Mouse (Mus musculus) heart, embryonic 16.5 days (tissue): Measurements from ENCODE around the gene Dbp. TPM values are rescaled to one million over a fixed set of nuclear protein-coding genes. Genes with fewer than 3 reads are reported as not detected.

Source experiments
- ATAC-seq: fragments of 200-750 bp; cut with Nextera tagmentation; replicated peaks from 2 replicates; pipeline ENCODE4 v1.8.0; 2017; ENCODE audit warnings: moderate number of reproducible peaks; ENCODE audit not compliant: insufficient read depth, low FRiP score; ENCODE audit errors: extremely low read depth
- H3K27ac ChIP-seq: fragments of 300-500 bp; sonication (generic); 2 replicates; pipeline ENCODE4 v1.5.1; 2014; ENCODE audit warnings: mild to moderate bottlenecking, low read length, control low read depth, moderate library complexity
- H3K27me3 ChIP-seq: fragments of 300-500 bp; sonication (generic); 2 replicates; pipeline ENCODE4 v1.6.1; 2014; ENCODE audit warnings: low read length, mixed read lengths; ENCODE audit not compliant: control insufficient read depth, insufficient read depth
- H3K36me3 ChIP-seq: fragments of 300-500 bp; sonication (generic); 2 replicates; pipeline ENCODE4 v1.6.1; 2014; ENCODE audit not compliant: control insufficient read depth, insufficient read depth
- H3K4me1 ChIP-seq: fragments of 300-500 bp; sonication (generic); 2 replicates; pipeline ENCODE4 v1.6.1; 2014; ENCODE audit warnings: low read length, mixed read lengths; ENCODE audit not compliant: control insufficient read depth, insufficient read depth
- H3K4me2 ChIP-seq: fragments of 300-500 bp; sonication (generic); 2 replicates; pipeline ENCODE4 v1.6.1; 2014; ENCODE audit warnings: low read depth, mild to moderate bottlenecking, control low read depth, low read length
- H3K4me3 ChIP-seq: fragments of 300-500 bp; sonication (generic); 2 replicates; pipeline ENCODE4 v1.5.1; 2014; ENCODE audit warnings: mild to moderate bottlenecking, control low read depth, low read length
- H3K9ac ChIP-seq: fragments of 300-500 bp; sonication (generic); 2 replicates; pipeline ENCODE4 v1.6.1; 2014; ENCODE audit warnings: low read length, control low read depth
- H3K9me3 ChIP-seq: fragments of 300-500 bp; sonication (generic); replicated peaks from 2 replicates; pipeline ENCODE4 v1.6.1; 2016; ENCODE audit warnings: low read length; ENCODE audit not compliant: control insufficient read depth
- WGBS: fragments of 180-500 bp; shearing (Covaris S2); extraction: QIAGEN DNeasy Blood & Tissue Kit; methylation state at CpG from one replicate; pipeline ENCODE4 v1.1.7; 2014; 5-methylcytosine and 5-hydroxymethylcytosine counted together
- polyA plus RNA-seq: library from polyadenylated mRNA; unstranded; fragments of >200 nt; fragmentation: Nextera tagmentation; extraction: Ambion mirVana; gene quantifications from 2 replicates; pipeline ENCODE4 v1.2.1, GENCODE M21; 2015

Gene Dbp
- polyA plus RNA-seq, 1 experiment from 2014 or later = 3.0 TPM

DNA sequence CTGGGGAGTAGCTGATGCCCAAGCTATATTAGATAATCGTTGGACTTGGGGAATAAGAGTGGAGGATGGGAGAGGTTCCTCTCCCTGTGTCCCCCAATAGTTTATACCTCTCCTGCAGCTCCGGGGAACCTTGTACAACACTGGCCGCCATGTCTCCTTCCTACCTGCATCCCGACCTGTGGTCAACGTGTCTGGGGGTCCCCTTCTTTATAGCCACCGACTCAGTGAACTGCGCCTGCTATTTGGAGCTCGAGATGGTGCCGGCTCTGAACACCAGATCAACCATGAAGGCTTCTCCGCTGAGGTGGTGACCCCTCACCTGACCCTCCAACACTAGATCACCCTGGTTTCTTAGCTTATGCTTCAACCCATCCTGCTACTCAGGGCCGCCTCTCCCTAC is 2.6 kb upstream of the Dbp start:
- Histone ChIP-seq H3K27me3 (peaks cover 25% of the 10 kb centered on the region), H3K4me1 (peaks cover 39% of the 10 kb centered on the region), H3K27ac (no peak overlapping the region), H3K4me3 (no peak overlapping the region), H3K9ac (no peak overlapping the region), H3K4me2 (no peak overlapping the region), H3K36me3 (no peaks in the 10 kb centered on the region), H3K9me3 (no peaks in the 10 kb centered on the region)
- no peak for ATAC-seq
- WGBS = 86% methylated on average over 11 of the region's 11 CpGs

- Histone ChIP-seq H3K4me3 (no peak overlapping the region), H3K27ac (no peak overlapping the region), H3K9me3 (no peaks in the 10 kb centered on the region), H3K27me3 (peaks cover 23% of the 10 kb centered on the region), H3K36me3 (no peaks in the 10 kb centered on the region), H3K9ac (no peak overlapping the region), H3K4me2 (0 out of 2 replicates have a peak overlapping the region, but pooled peaks have one; percentile 99), H3K4me1 (peaks cover 45% of the 10 kb centered on the region)
- WGBS = 85% methylated on average over 17 of the region's 17 CpGs
- ATAC-seq = no peak
These were observed 1.9 kb upstream of the Dbp start for GRCm38 (mm10) chr7:45702809-45703520.

GRCm38 (mm10) chr7:45703521-45704033 is 1.3 kb upstream of the Dbp start:
- Histone ChIP-seq H3K36me3 (no peaks in the 10 kb centered on the region), H3K4me3 (peak overlapping the region; percentile 52), H3K27me3 (peaks cover 19% of the 10 kb centered on the region), H3K9ac (peak overlapping the region; percentile 66), H3K4me1 (peaks cover 51% of the 10 kb centered on the region), H3K9me3 (no peaks in the 10 kb centered on the region), H3K27ac (peak overlapping the region; percentile 91), H3K4me2 (peak overlapping the region; percentile 99)
- ATAC-seq = no peak
- WGBS = 44% methylated on average over 12 of the region's 12 CpGs

- Histone ChIP-seq H3K4me2 (peak overlapping the region; percentile 99), H3K4me1 (peaks cover 53% of the 10 kb centered on the region), H3K36me3 (no peaks in the 10 kb centered on the region), H3K27me3 (peaks cover 14% of the 10 kb centered on the region), H3K9ac (peak overlapping the region; percentile 66), H3K9me3 (no peaks in the 10 kb centered on the region), H3K4me3 (peak overlapping the region; percentile 52), H3K27ac (peak overlapping the region; percentile 91)
- ATAC-seq = peak; percentile 42
- under 1% methylated on average over 13 of the region's 13 CpGs for WGBS
These were observed 785 bp upstream of the Dbp start for GRCm38 (mm10) chr7:45704046-45704559.

DNA sequence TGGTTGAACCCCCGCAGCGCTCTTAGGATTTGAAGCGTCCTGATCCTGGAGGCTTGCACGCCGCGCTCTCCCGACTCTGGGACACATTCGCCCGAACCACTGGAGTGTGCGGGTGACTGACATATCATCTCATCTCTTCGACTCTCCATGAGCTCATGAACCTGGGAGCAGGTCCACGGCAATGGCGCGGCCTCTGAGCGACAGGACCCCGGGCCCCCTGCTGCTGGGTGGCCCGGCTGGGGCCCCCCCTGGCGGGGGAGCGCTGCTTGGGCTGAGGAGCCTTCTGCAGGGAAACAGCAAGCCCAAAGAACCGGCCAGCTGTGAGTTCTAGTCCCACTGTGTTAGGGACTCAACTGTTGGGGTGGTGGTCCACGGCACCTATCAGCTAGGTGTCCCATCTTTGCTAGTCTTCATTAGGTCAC is 566 bp downstream of the Dbp start:
- Histone ChIP-seq H3K9me3 (no peaks in the 10 kb centered on the region), H3K4me3 (peak overlapping the region; percentile 76), H3K36me3 (peaks cover 1% of the 10 kb centered on the region), H3K9ac (peak overlapping the region; percentile 91), H3K4me1 (peaks cover 41% of the 10 kb centered on the region), H3K4me2 (peak overlapping the region; percentile 99), H3K27ac (peak overlapping the region; percentile 95), H3K27me3 (peaks cover 2% of the 10 kb centered on the region)
- under 1% methylated on average over 21 of the region's 21 CpGs for WGBS
- ATAC-seq = no peak

- ATAC-seq = peak; percentile 20; the same call in 1 of the 2 replicates
- Histone ChIP-seq H3K4me1 (peaks cover 41% of the 10 kb centered on the region), H3K4me2 (peak overlapping the region; percentile 99), H3K9me3 (no peaks in the 10 kb centered on the region), H3K27ac (peak overlapping the region; percentile 95), H3K36me3 (peaks cover 6% of the 10 kb centered on the region), H3K27me3 (no peaks in the 10 kb centered on the region; the same call in 1 of the 2 replicates), H3K4me3 (peak overlapping the region; percentile 76), H3K9ac (peak overlapping the region; percentile 91)
- WGBS = 2% methylated on average over 7 of the region's 7 CpGs
These were observed 989 bp downstream of the Dbp start for GRCm38 (mm10) chr7:45705873-45706281.

- H3K9ac ChIP-seq = peak overlapping the region; percentile 91
- peaks cover 13% of the 10 kb centered on the region for H3K36me3 ChIP-seq
- peak overlapping the region; percentile 76 for H3K4me3 ChIP-seq
- peak overlapping the region; percentile 95 for H3K27ac ChIP-seq
- H3K27me3 ChIP-seq = no peaks in the 10 kb centered on the region
- ATAC-seq = peak; percentile 11
- peaks cover 37% of the 10 kb centered on the region for H3K4me1 ChIP-seq
- H3K9me3 ChIP-seq = no peaks in the 10 kb centered on the region
- WGBS = 1% methylated on average over 43 of the region's 45 CpGs
- H3K4me2 ChIP-seq = peak overlapping the region; percentile 99
These were observed 1.9 kb downstream of the Dbp start for GRCm38 (mm10) chr7:45706721-45707241.

GRCm38 (mm10) chr7:45707375-45707967 is 2.6 kb downstream of the Dbp start:
- WGBS = under 1% methylated on average over 27 of the region's 27 CpGs
- H3K4me2 ChIP-seq = peak overlapping the region; percentile 99
- H3K27ac ChIP-seq = peak overlapping the region; percentile 95
- H3K9me3 ChIP-seq = no peaks in the 10 kb centered on the region
- H3K36me3 ChIP-seq = peaks cover 14% of the 10 kb centered on the region
- ATAC-seq = peak; percentile 28
- peak overlapping the region; percentile 64 for H3K9ac ChIP-seq
- peak overlapping the region; percentile 76 for H3K4me3 ChIP-seq
- no peaks in the 10 kb centered on the region for H3K27me3 ChIP-seq
- peaks cover 37% of the 10 kb centered on the region for H3K4me1 ChIP-seq
